Mouse (Mus musculus) midbrain, embryonic 14.5 days (tissue): ENCODE results near the gene Adgrb2. TPM values are rescaled to one million over a fixed set of nuclear protein-coding genes. Genes with fewer than 3 reads are reported as not detected.

ENCODE experiments used
- ATAC-seq: fragments of 200-750 bp; cut with Nextera tagmentation; 2 replicates; pipeline ENCODE4 v1.8.0; 2017; ENCODE audit warnings: moderate number of reproducible peaks, moderate library complexity; ENCODE audit not compliant: low FRiP score, low TSS enrichment
- DNase-seq: peaks from one replicate; pipeline ENCODE4 v3.0.0-alpha.2; 2015
- H3K27ac ChIP-seq: fragments of 300-500 bp; sonication (generic); replicated peaks from 2 replicates; pipeline ENCODE4 v1.5.1; 2014; ENCODE audit warnings: mild to moderate bottlenecking, low read depth, low read length, moderate library complexity
- H3K27me3 ChIP-seq: fragments of 300-500 bp; sonication (generic); 2 replicates; pipeline ENCODE4 v1.6.1; 2014; ENCODE audit warnings: low read length, control low read depth, mixed read lengths; ENCODE audit not compliant: control insufficient read depth, insufficient read depth
- H3K36me3 ChIP-seq: fragments of 300-500 bp; sonication (generic); 2 replicates; pipeline ENCODE4 v1.6.1; 2014; ENCODE audit warnings: low read length, control low read depth; ENCODE audit not compliant: control insufficient read depth, insufficient read depth
- H3K4me1 ChIP-seq: fragments of 300-500 bp; sonication (generic); 2 replicates; pipeline ENCODE4 v1.6.1; 2014; ENCODE audit warnings: mild to moderate bottlenecking, antibody characterized with exemption, low read length, control low read depth; ENCODE audit not compliant: control insufficient read depth, insufficient read depth
- H3K4me2 ChIP-seq: fragments of 300-500 bp; sonication (generic); 2 replicates; pipeline ENCODE4 v1.6.1; 2014; ENCODE audit warnings: mild to moderate bottlenecking, low read length, moderate library complexity
- H3K4me3 ChIP-seq: fragments of 300-500 bp; sonication (generic); replicated peaks from 2 replicates; pipeline ENCODE4 v1.5.1; 2014; ENCODE audit warnings: low read depth, low read length
- H3K9ac ChIP-seq: fragments of 300-500 bp; sonication (generic); replicated peaks from 2 replicates; pipeline ENCODE4 v1.6.1; 2014; ENCODE audit warnings: mild to moderate bottlenecking, low read length, moderate library complexity
- H3K9me3 ChIP-seq: fragments of 300-500 bp; sonication (generic); 2 replicates; pipeline ENCODE4 v1.6.1; 2016; ENCODE audit warnings: low read length, control low read depth, mixed read lengths; ENCODE audit not compliant: control insufficient read depth
- WGBS: fragments of 180-500 bp; shearing (Covaris S2); extraction: QIAGEN DNeasy Blood & Tissue Kit; methylation state at CpG from one replicate; pipeline ENCODE4 v1.1.7; 2014; 5-methylcytosine and 5-hydroxymethylcytosine counted together
- polyA plus RNA-seq: library from polyadenylated mRNA; unstranded; fragments of >200 nt; fragmentation: Nextera tagmentation; extraction: Ambion mirVana; gene quantifications from 2 replicates; pipeline ENCODE4 v1.2.1, GENCODE M21; 2014

Gene Adgrb2
- polyA plus RNA-seq, 1 experiment from 2014 or later: 15.9 TPM

DNA sequence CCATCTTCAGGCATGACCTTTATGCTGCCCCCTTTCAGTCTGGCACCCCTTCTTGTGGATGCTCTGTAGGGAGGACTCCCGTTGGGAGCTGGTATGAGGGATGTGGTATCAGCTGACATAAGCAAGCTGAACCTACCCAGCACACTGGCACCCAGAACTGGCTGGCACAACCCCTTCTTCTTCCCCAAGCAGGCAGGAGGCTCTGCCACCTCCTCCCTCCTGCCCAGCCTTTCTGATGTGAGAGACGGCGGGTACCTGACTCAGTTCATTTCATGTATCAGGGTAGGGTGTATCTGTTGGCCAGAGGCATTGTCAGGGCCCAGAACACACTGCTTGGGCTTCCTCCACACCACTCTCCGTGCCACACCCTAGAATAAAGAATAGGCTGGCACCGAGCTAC is 10.1 kb downstream of the Adgrb2 start:
- Histone ChIP-seq H3K4me2 (no peak overlapping the region), H3K36me3 (peaks cover 28% of the 10 kb centered on the region), H3K27me3 (no peaks in the 10 kb centered on the region), H3K27ac (no peak overlapping the region), H3K9ac (0 out of 2 replicates have a peak overlapping the region, but pooled peaks have one; percentile 20), H3K4me3 (no peak overlapping the region), H3K4me1 (peaks cover 19% of the 10 kb centered on the region), H3K9me3 (no peaks in the 10 kb centered on the region)
- DNase-seq (no peak), ATAC-seq (no peak)
- WGBS: 92% methylated on average over 5 of the region's 5 CpGs

GRCm38 (mm10) chr4:129995255-129995654 is 10.6 kb downstream of the Adgrb2 start:
- H3K4me1 ChIP-seq: peaks cover 14% of the 10 kb centered on the region; the same call in 1 of the 2 replicates
- DNase-seq (no peak), ATAC-seq (no peak)
- H3K4me3 ChIP-seq: no peak overlapping the region
- no peak overlapping the region for H3K27ac ChIP-seq
- no peaks in the 10 kb centered on the region for H3K9me3 ChIP-seq
- no peak overlapping the region for H3K9ac ChIP-seq
- 87% methylated on average over 8 of the region's 8 CpGs for WGBS
- no peak overlapping the region for H3K4me2 ChIP-seq
- peaks cover 31% of the 10 kb centered on the region for H3K36me3 ChIP-seq
- H3K27me3 ChIP-seq: no peaks in the 10 kb centered on the region

DNA sequence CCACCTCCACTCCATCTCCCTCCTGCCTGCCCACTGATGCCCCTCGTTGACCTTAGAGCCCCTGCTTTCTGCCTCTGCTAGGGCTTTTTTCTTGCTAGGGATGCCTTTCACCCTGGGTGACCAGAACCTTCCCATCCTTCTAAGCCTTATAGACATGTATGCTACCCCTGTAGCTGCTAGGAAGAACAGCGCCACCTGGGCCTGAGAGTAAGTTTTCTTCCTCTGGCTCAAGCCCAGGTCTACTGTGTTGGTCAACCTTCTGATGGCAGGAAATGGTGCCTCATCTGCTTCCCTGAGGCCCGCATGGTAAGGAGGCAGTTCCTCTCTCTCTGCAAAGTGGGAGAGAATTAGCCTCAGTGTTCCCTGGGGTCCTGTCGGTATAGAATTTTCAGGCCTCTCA is 11.3 kb downstream of the Adgrb2 start:
- Histone ChIP-seq H3K4me2 (no peak overlapping the region), H3K36me3 (peaks cover 31% of the 10 kb centered on the region), H3K4me1 (peaks cover 16% of the 10 kb centered on the region), H3K27me3 (no peaks in the 10 kb centered on the region), H3K9ac (no peak overlapping the region), H3K4me3 (no peak overlapping the region), H3K9me3 (no peaks in the 10 kb centered on the region), H3K27ac (no peak overlapping the region)
- WGBS: 79% methylated on average over 4 of the region's 4 CpGs
- DNase-seq: no peak
- ATAC-seq: no peak

- H3K9ac ChIP-seq: no peak overlapping the region
- H3K27ac ChIP-seq: no peak overlapping the region
- 82% methylated on average over 11 of the region's 11 CpGs for WGBS
- no peak overlapping the region for H3K4me2 ChIP-seq
- H3K9me3 ChIP-seq: no peaks in the 10 kb centered on the region
- H3K27me3 ChIP-seq: no peaks in the 10 kb centered on the region
- DNase-seq: no peak
- no peak for ATAC-seq
- peaks cover 27% of the 10 kb centered on the region for H3K4me1 ChIP-seq
- no peak overlapping the region for H3K4me3 ChIP-seq
- H3K36me3 ChIP-seq: peaks cover 19% of the 10 kb centered on the region
Measured at GRCm38 (mm10) chr4:129998124-129998523, 13.5 kb downstream of the Adgrb2 start.

DNA sequence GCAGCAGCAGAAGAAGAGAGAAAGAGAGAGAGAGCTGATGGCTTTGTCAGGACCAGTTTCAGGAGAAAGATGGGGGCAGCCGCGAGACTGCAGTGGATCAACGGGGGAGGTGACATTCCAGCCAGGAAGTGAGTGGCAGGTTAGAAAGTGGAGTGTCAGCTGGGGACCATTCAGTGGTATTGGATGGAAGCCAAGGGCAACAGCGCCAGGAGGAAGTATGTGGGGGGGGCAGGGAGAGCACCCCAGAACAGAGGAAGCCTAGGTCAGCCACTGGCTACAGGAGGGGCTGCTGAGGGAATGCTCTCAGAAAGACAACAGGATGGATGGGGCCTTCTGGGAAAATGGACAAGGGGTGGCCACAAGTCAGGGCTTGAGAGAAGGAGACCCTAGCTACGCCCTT is 17.0 kb downstream of the Adgrb2 start:
- Histone ChIP-seq H3K4me2 (no peak overlapping the region), H3K9ac (no peak overlapping the region), H3K9me3 (no peaks in the 10 kb centered on the region), H3K27me3 (no peaks in the 10 kb centered on the region), H3K27ac (peak overlapping the region; percentile 41; the same call in 1 of the 2 replicates), H3K4me3 (no peak overlapping the region), H3K4me1 (peaks cover 18% of the 10 kb centered on the region), H3K36me3 (0 out of 2 replicates have a peak, but pooled peaks cover 3% of the 10 kb centered on the region)
- 36% methylated on average over 5 of the region's 5 CpGs for WGBS
- DNase-seq (peak; percentile 33), ATAC-seq (no peak)

DNA sequence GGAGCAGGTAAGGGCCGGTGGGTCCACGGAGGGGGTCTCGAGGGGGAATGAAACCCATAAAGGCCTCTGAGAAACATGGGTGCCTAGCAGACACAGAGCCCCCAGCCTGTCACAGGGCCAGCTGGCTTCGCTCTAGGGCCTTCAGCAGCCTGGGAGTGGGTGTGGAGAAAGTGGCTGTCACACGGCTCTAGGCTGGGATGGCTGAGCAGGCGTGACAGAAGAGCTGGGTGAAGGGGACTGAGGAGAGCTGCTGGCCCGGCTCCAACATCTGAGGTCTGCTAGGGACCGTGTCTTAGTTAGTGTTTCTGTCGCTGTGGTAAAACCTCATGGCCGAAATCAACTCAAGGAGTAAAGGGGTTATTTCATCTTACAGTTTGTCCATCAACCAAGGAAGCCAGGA is 17.5 kb downstream of the Adgrb2 start:
- Histone ChIP-seq H3K4me2 (no peak overlapping the region), H3K4me1 (peaks cover 18% of the 10 kb centered on the region), H3K9ac (no peak overlapping the region), H3K27me3 (no peaks in the 10 kb centered on the region), H3K4me3 (no peak overlapping the region), H3K36me3 (0 out of 2 replicates have a peak, but pooled peaks cover 3% of the 10 kb centered on the region), H3K9me3 (no peaks in the 10 kb centered on the region), H3K27ac (peak overlapping the region; percentile 41; the same call in 1 of the 2 replicates)
- DNase-seq (peak; percentile 55), ATAC-seq (no peak)
- WGBS: 63% methylated on average over 10 of the region's 10 CpGs

- Histone ChIP-seq H3K4me2 (no peak overlapping the region), H3K9ac (no peak overlapping the region), H3K27ac (no peak overlapping the region), H3K4me3 (no peak overlapping the region), H3K36me3 (peaks cover 20% of the 10 kb centered on the region), H3K4me1 (peaks cover 18% of the 10 kb centered on the region), H3K27me3 (no peaks in the 10 kb centered on the region), H3K9me3 (no peaks in the 10 kb centered on the region)
- WGBS: 63% methylated on average over 9 of the region's 9 CpGs
- no peak for ATAC-seq
- peak; percentile 26 for DNase-seq
Measured at GRCm38 (mm10) chr4:130005593-130005992, 20.9 kb downstream of the Adgrb2 start.

DNA sequence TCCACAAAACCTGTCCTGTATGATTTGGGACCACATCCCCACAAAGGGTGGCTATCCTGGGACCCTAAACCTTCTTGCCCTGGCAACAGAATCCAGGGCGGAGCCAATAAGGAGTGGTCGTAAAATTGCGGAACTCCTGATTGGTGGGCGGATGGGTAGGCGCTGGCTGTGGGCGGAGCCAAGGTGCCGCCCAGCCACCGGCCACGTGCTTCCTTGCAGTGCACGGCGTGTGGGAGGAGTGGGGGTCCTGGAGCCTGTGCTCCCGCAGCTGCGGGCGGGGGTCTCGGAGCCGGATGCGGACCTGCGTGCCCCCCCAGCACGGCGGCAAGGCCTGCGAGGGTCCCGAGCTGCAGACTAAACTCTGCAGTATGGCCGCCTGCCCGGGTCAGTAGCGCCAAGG is 21.9 kb downstream of the Adgrb2 start:
- 31% methylated on average over 25 of the region's 25 CpGs for WGBS
- Histone ChIP-seq H3K27ac (no peak overlapping the region), H3K36me3 (peaks cover 28% of the 10 kb centered on the region), H3K9ac (no peak overlapping the region), H3K27me3 (no peaks in the 10 kb centered on the region), H3K9me3 (no peaks in the 10 kb centered on the region), H3K4me1 (peaks cover 9% of the 10 kb centered on the region), H3K4me3 (no peak overlapping the region), H3K4me2 (peak overlapping the region; percentile 43)
- ATAC-seq (no peak), DNase-seq (peak; percentile 22)

GRCm38 (mm10) chr4:130009043-130009442 is 24.4 kb downstream of the Adgrb2 start:
- peaks cover 40% of the 10 kb centered on the region for H3K36me3 ChIP-seq
- H3K4me1 ChIP-seq: 0 out of 2 replicates have a peak, but pooled peaks cover 3% of the 10 kb centered on the region
- H3K4me2 ChIP-seq: no peak overlapping the region
- no peaks in the 10 kb centered on the region for H3K27me3 ChIP-seq
- ATAC-seq: no peak
- 84% methylated on average over 14 of the region's 14 CpGs for WGBS
- H3K27ac ChIP-seq: no peak overlapping the region
- no peaks in the 10 kb centered on the region for H3K9me3 ChIP-seq
- DNase-seq: no peak
- no peak overlapping the region for H3K9ac ChIP-seq
- no peak overlapping the region for H3K4me3 ChIP-seq
